Mouse (Mus musculus): ENCODE measurements around the gene Ufsp1.

- TF ChIP-seq EP300 (IDR thresholded peaks at IDR 0.05; ENCODE audit: low read depth) (no peak), CTCF (IDR thresholded peaks at IDR 0.05; ENCODE audit: low read depth) (no peak)
Observed at GRCm38 (mm10) chr5:137303609-137304008, 9.2 kb downstream of the Ufsp1 start.
